Mouse (Mus musculus): ENCODE results near the gene Rnf126.

GRCm38 (mm10) chr10:79774486-79775279 lies 7.9 kb upstream of the Rnf126 start:
- TF ChIP-seq CTCF (IDR thresholded peaks at IDR 0.05) (peak; percentile 47), EP300 (IDR thresholded peaks at IDR 0.05) (no peak)

All from lung, postnatal 0 days (tissue).